Mouse (Mus musculus): ENCODE results near the gene Kpna1.
A peak's percentile ranks its signal among the peaks of the same experiment; 100 is the strongest.

Gene Kpna1

GRCm38 (mm10) chr16:36071071-36071449 is 92.5 kb downstream of the Kpna1 start:
- DNase-seq (ENCODE audit: low spot score in 2 of 2) = no peak

GRCm38 (mm10) chr16:36071450-36072379 is 93.2 kb downstream of the Kpna1 start, which contains the start of the genes Fam162a and Ccdc58:
Gene Fam162a, minus strand, starts transcription at chr16:36071594.
Gene Ccdc58, plus strand, starts transcription at chr16:36071685.
- peak; percentile 89 to 91 for DNase-seq (ENCODE audit: low spot score in 2 of 2)

GRCm38 (mm10) chr16:36072410-36073011 is 94.0 kb downstream of the Kpna1 start:
- no peak for DNase-seq (ENCODE audit: low spot score in 2 of 2)

- DNase-seq (ENCODE audit: low spot score in 2 of 2) = no peak
Measured at GRCm38 (mm10) chr16:36074772-36075171, 96.2 kb downstream of the Kpna1 start.

GRCm38 (mm10) chr16:36079916-36080315 is 101.4 kb downstream of the Kpna1 start:
- no peak for DNase-seq (ENCODE audit: low spot score in 2 of 2)

Measured in frontal cortex, postnatal 25 days (tissue).